Mouse (Mus musculus): ENCODE data around the gene Cyp26b1.

- TF ChIP-seq CTCF (IDR thresholded peaks at IDR 0.05; ENCODE audit: low read depth) (no peak), EP300 (IDR thresholded peaks at IDR 0.05; ENCODE audit: low read depth) (no peak)
Measured at GRCm38 (mm10) chr6:84567696-84568095, 26.0 kb downstream of the Cyp26b1 start.
